Mouse (Mus musculus): ENCODE data around the gene Chad. TPM values are rescaled to one million over a fixed set of nuclear protein-coding genes. Genes with fewer than 3 reads are reported as not detected.

The Chad gene
- polyA plus RNA-seq, 1 experiment = 0.59 TPM

DNA sequence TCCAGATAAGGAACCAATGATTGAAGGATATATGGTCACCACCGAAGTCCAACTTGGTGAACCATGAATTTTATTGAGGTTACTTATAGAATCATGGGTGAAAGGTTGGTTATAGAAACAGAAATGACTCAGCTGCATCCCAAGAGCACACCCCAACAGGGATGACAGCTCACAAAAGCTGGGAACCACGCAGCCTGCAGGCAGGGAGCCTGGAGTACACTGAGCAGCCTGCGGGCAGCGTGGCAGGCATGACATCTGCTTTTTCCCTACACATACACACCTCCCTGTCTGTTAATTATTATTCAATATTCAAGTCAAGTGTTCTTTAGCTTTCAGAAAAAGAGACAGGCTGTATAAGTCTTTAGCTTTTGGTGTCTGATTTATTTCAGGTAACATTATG, 49.8 kb downstream of the Chad start:
- 96% methylated on average over 4 of the region's 4 CpGs for WGBS
- Histone ChIP-seq H3K27ac (ENCODE audit: control insufficient read depth, insufficient read depth, low read length) (no peak overlapping the region), H3K27me3 (ENCODE audit: control insufficient read depth, insufficient read depth, low read length) (no peaks in the 10 kb centered on the region), H3K4me3 (ENCODE audit: control insufficient read depth, insufficient read depth, low read length) (no peak overlapping the region), H3K4me1 (replicated peaks; ENCODE audit: control insufficient read depth, insufficient read depth, low read length) (peaks cover 3% of the 10 kb centered on the region; the same call in 1 of the 2 replicates), H3K36me3 (ENCODE audit: control insufficient read depth, insufficient read depth, low read length) (no peaks in the 10 kb centered on the region)
- TF ChIP-seq POLR2A (IDR thresholded peaks at IDR 0.05; ENCODE audit: control insufficient read depth, extremely low read depth, insufficient read depth, low read length, poor library complexity) = no peak
- TF ChIP-seq CTCF (IDR thresholded peaks at IDR 0.05; ENCODE audit: borderline replicate concordance, control insufficient read depth, extremely low read depth, insufficient read depth, low read length, poor library complexity) = no peak
- DNase-seq = no peak

DNA sequence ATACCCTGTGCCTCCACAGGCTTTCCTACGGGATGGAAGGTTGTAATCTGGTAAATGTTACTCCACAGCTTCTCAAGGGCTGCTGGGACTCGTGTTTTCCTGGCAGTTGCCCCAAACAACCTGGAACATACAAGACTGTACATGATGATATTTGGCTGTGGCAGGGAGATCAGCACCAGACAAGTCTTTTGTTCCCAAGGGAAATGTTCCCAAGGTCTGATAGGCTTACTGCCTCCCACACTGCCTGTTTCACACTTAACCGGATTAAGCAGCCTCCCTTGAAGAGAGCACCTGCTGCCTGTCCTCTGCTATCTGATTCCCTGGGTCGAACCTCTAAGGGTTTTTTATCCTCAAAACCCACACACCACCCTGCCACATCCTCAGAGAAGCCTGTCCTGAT, 50.6 kb downstream of the Chad start:
- 43% methylated on average over 4 of the region's 4 CpGs for WGBS
- Histone ChIP-seq H3K36me3 (ENCODE audit: control insufficient read depth, insufficient read depth, low read length) (no peaks in the 10 kb centered on the region), H3K27me3 (ENCODE audit: control insufficient read depth, insufficient read depth, low read length) (no peaks in the 10 kb centered on the region), H3K4me3 (ENCODE audit: control insufficient read depth, insufficient read depth, low read length) (no peak overlapping the region), H3K4me1 (replicated peaks; ENCODE audit: control insufficient read depth, insufficient read depth, low read length) (peaks cover 3% of the 10 kb centered on the region; the same call in 1 of the 2 replicates), H3K27ac (ENCODE audit: control insufficient read depth, insufficient read depth, low read length) (no peak overlapping the region)
- TF ChIP-seq CTCF (IDR thresholded peaks at IDR 0.05; ENCODE audit: borderline replicate concordance, control insufficient read depth, extremely low read depth, insufficient read depth, low read length, poor library complexity) (no peak), POLR2A (IDR thresholded peaks at IDR 0.05; ENCODE audit: control insufficient read depth, extremely low read depth, insufficient read depth, low read length, poor library complexity) (no peak)
- DNase-seq = no peak

DNA sequence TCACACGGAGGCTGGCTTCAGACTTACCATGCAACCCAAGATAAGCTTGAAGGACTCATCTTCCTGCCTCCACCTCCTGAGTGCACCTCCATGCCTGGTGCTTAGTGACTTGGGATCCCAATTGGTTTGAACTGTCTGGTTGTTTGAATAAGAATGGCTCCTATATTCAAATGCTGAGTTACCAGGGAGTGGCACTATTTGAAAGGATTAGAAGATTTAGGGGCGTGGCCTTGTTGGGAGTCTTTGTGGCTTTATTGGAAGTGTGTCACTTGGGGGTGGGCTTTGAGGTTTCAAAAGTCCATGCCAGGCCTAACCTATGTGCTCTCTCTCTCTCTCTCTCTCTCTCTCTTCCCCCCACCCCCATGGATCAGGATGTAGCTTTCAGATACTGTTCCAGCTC, 52.8 kb downstream of the Chad start:
- DNase-seq = no peak
- H3K4me1 ChIP-seq (replicated peaks; ENCODE audit: control insufficient read depth, insufficient read depth, low read length) = peaks cover 3% of the 10 kb centered on the region; the same call in 1 of the 2 replicates
- no peaks in the 10 kb centered on the region for H3K27me3 ChIP-seq (ENCODE audit: control insufficient read depth, insufficient read depth, low read length)
- H3K27ac ChIP-seq (ENCODE audit: control insufficient read depth, insufficient read depth, low read length) = no peak overlapping the region
- TF ChIP-seq POLR2A (IDR thresholded peaks at IDR 0.05; ENCODE audit: control insufficient read depth, extremely low read depth, insufficient read depth, low read length, poor library complexity) (no peak), CTCF (IDR thresholded peaks at IDR 0.05; ENCODE audit: borderline replicate concordance, control insufficient read depth, extremely low read depth, insufficient read depth, low read length, poor library complexity) (no peak)
- no peaks in the 10 kb centered on the region for H3K36me3 ChIP-seq (ENCODE audit: control insufficient read depth, insufficient read depth, low read length)
- WGBS = 98% methylated on average over 2 of the region's 2 CpGs
- H3K4me3 ChIP-seq (ENCODE audit: control insufficient read depth, insufficient read depth, low read length) = no peak overlapping the region

Other genes starting within 250 kb of the Chad start
- 20.7 and 26.4 TPM in 2 replicates for gene Luc7l3, start 243.1 kb upstream of the Chad start, polyA plus RNA-seq (2012; rRNA removed)
- 117 and 120 TPM in 2 replicates for gene Ankrd40, start 237.0 kb upstream of the Chad start, polyA plus RNA-seq (2012; rRNA removed)
- 21.5 and 28.4 TPM in 2 replicates for gene Abcc3, start 172.1 kb upstream of the Chad start, polyA plus RNA-seq (2012; rRNA removed)
- 2.3 and 6.5 TPM in 2 replicates for gene Cacna1g, start 90.8 kb upstream of the Chad start, polyA plus RNA-seq (2012; rRNA removed)
- 0.04 and 0.39 TPM in 2 replicates for gene Spata20, start 78.9 kb upstream of the Chad start, polyA plus RNA-seq (2012; rRNA removed)
- 1.8 and 3.3 TPM in 2 replicates for gene Epn3, start 65.1 kb upstream of the Chad start, polyA plus RNA-seq (2012; rRNA removed)
- 0.13 and 0.19 TPM in 2 replicates for gene Mycbpap, start 43.3 kb upstream of the Chad start, polyA plus RNA-seq (2012; rRNA removed)
- gene Rsad1, start 15.8 kb upstream of the Chad start, polyA plus RNA-seq (2012; rRNA removed) = 5.4 and 6.8 TPM in 2 replicates
- 15.8 and 24.6 TPM in 2 replicates for gene Acsf2, start 36.8 kb downstream of the Chad start, polyA plus RNA-seq (2012; rRNA removed)
- gene Lrrc59, start 64.7 kb downstream of the Chad start, polyA plus RNA-seq (2012; rRNA removed) = 62.3 and 68.2 TPM in 2 replicates
- 33.9 and 34.7 TPM in 2 replicates for gene Mrpl27, start 88.7 kb downstream of the Chad start, polyA plus RNA-seq (2012; rRNA removed)
- 8.9 and 12.8 TPM in 2 replicates for gene Eme1, start 88.9 kb downstream of the Chad start, polyA plus RNA-seq (2012; rRNA removed)
- 81.9 and 95.3 TPM in 2 replicates for gene Xylt2, start 112.5 kb downstream of the Chad start, polyA plus RNA-seq (2012; rRNA removed)
- not detected in 2 replicates for gene Gm11541, start 139.5 kb downstream of the Chad start, polyA plus RNA-seq (2012; rRNA removed)
- gene Cdc34b, start 176.7 kb downstream of the Chad start, polyA plus RNA-seq (2012; rRNA removed) = not detected in 2 replicates
- 0.32 and 0.42 TPM in 2 replicates for gene Tmem92, start 217.7 kb downstream of the Chad start, polyA plus RNA-seq (2012; rRNA removed)

All from thymus, adult 2 months (tissue).